Mouse (Mus musculus) small intestine, adult 2 months (tissue): ENCODE results near the gene Pdcd1lg2.
A peak's percentile ranks its signal among the peaks of the same experiment; 100 is the strongest.

Source experiments
- CTCF ChIP-seq: fragments of 200-500 bp; IDR thresholded peaks from 2 replicates; pipeline ENCODE4 v1.5.1; 2012; ENCODE audit warnings: low read depth, mild to moderate bottlenecking, control low read depth, inconsistent platforms, low read length, moderate library complexity, mixed read lengths; ENCODE audit not compliant: insufficient replicate concordance, insufficient read length; ENCODE audit errors: extremely low read depth
- POLR2A ChIP-seq: fragments of 200-500 bp; IDR thresholded peaks from 2 replicates; pipeline ENCODE4 v1.6.1; 2012; ENCODE audit warnings: low read depth, mild to moderate bottlenecking, control low read depth, inconsistent platforms, low read length, moderate library complexity

DNA sequence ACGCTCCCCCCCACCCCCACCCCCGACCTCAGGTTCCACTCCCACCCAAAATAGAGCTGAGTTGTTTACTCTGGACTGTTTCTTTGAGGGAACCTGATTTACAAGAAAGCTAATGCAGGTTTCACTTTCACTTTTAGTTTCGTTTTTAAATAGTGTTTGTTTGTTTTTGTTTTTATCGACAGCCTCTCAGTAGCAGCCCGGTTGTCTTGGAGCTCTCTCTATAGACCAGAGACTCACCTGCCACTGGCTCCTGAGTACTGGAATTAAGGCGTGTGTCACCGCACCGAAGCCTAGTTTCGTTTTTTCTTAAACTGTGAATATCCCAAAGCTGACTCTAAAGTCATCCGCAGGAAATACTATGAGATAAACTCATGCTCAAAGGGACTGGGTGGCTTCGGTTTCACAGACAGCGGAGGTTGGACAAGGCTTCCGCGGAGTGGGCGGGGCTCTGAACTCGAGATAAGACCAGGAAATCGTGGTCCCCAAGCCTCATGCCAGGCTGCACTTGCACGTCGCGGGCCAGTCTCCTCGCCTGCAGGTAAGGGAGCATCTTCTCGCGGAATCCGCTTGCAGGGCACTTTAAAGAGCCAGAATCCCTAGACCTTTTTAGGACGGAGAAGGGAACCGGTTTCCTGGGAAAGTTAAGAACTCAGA is 43.6 kb upstream of the Pdcd1lg2 start, which contains the start of the genes Plgrkt and Cd274:
- no peak for TF ChIP-seq CTCF
- peak; percentile 80 for TF ChIP-seq POLR2A
